ENCODE assay signal across 8 mouse cellular contexts in the genomic region with DNA sequence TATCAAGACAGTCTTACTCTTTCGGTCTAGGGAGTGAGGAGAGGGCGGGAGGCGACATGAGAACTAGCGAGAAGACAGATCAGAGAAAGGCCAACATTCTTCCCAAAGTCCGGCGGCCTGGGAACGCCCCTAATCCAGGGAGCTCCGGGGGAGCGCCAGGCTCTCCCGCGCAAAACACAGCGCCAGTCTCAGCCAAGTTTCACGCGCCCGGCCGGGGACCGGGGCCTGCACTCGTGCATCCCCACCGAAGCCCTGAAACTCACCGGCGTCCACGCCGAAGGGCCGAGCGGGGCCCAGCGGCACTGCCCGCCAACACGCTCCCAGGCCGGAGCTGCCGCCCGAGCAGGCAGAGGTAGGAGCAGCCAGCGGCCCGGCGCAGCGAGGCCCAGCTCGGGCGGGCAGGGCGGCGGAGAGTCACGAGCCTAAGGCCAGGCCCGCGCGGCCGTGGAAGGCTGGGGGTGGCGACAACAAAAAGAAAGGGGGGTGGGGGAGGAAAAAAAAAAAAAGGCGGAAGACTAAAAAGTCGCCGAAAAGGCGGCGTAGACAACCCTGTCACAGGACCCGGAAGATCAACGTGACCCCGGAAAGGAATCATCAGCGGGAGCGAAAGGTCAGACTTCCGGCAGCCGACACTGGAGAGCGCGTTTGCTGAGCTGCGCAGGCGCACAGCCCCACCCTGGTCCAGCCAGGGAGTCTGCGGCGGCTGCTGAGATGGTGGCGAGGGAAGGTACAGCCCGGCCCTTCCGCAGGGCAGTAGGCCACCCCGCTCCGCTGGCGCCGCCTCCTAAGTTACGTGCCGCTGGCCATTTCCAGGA. TPM values are rescaled to one million over a fixed set of nuclear protein-coding genes. Genes with fewer than 3 reads are reported as not detected.
DNase-seq lines count a peak whose midpoint lies in the region; ATAC-seq lines count a peak whose summit lies in the region.

TSS of gene Tent2 (minus strand) at position 555 of the 815 bp plus-strand sequence.

- H3K9me3 ChIP-seq in heart, embryonic 14.5 days (ENCODE audit: control insufficient read depth, low read length) = no peaks in the 10 kb centered on the region
- no peaks in the 10 kb centered on the region for H3K9me3 ChIP-seq in liver, embryonic 13.5 days (replicated peaks)
- H3K9me3 ChIP-seq in stomach, embryonic 16.5 days (replicated peaks; ENCODE audit: control insufficient read depth, low read length) = no peaks in the 10 kb centered on the region

- peak; percentile 98 for ATAC-seq in CD4-positive, CD25-positive, alpha-beta regulatory T cell, adult 4 months
- peak; percentile 98 for ATAC-seq in heart, embryonic 14.5 days (ENCODE audit: insufficient number of reproducible peaks, insufficient read depth, low FRiP score, low read depth)
- ATAC-seq in liver, embryonic 13.5 days (ENCODE audit: low read depth) = peak; percentile 100
- peak; percentile 99 for ATAC-seq in stomach, embryonic 16.5 days (ENCODE audit: insufficient read depth, low FRiP score)

- peaks cover 0 to 14% of the 10 kb centered on the region in 2 experiments; a peak in 3 of 4 replicates for H3K4me1 ChIP-seq in heart, embryonic 14.5 days (ENCODE audit: control insufficient read depth in 2 of 2, insufficient read depth in 2 of 2, low read length in 2 of 2)
- H3K4me1 ChIP-seq in liver, embryonic 13.5 days (replicated peaks) = peaks cover 31% of the 10 kb centered on the region
- peaks cover 13% of the 10 kb centered on the region for H3K4me1 ChIP-seq in stomach, embryonic 16.5 days (ENCODE audit: control insufficient read depth, insufficient read depth, low read length)

- WGBS in heart, embryonic 14.5 days = under 1% methylated on average over 68 of the region's 72 CpGs
- WGBS in liver, embryonic 13.5 days (ENCODE audit: insufficient replicate concordance) = under 1% methylated on average over 71 of the region's 72 CpGs
- under 1% methylated on average over 72 of the region's 72 CpGs for WGBS in stomach, embryonic 16.5 days

- peak within 1 kb of the TSS; percentile 85 for H3K4me2 ChIP-seq in heart, embryonic 14.5 days (ENCODE audit: low read length)
- peak within 1 kb of the TSS; percentile 75 for H3K4me2 ChIP-seq in liver, embryonic 13.5 days
- H3K4me2 ChIP-seq in stomach, embryonic 16.5 days (ENCODE audit: low read depth, low read length) = peak within 1 kb of the TSS; percentile 90

- peak within 1 kb of the TSS; percentile 97 for H3K9ac ChIP-seq in heart, embryonic 14.5 days (ENCODE audit: low read length)
- peak within 1 kb of the TSS; percentile 93 for H3K9ac ChIP-seq in liver, embryonic 13.5 days
- peak within 1 kb of the TSS; percentile 99 for H3K9ac ChIP-seq in stomach, embryonic 16.5 days (ENCODE audit: low read length)

- no peaks in the 10 kb centered on the region for H3K27me3 ChIP-seq in heart, embryonic 14.5 days (ENCODE audit: control insufficient read depth, insufficient read depth, low read length)
- no peaks in the 10 kb centered on the region for H3K27me3 ChIP-seq in liver, embryonic 13.5 days
- no peaks in the 10 kb centered on the region for H3K27me3 ChIP-seq in stomach, embryonic 16.5 days (ENCODE audit: control insufficient read depth, insufficient read depth, low read length)

- H3K4me3 ChIP-seq in heart, embryonic 14.5 days (ENCODE audit: control insufficient read depth in 1 of 2, insufficient read depth in 1 of 2, low read depth in 1 of 2, low read length in 2 of 2) = peak within 1 kb of the TSS; percentile 68 to 96
- peak within 1 kb of the TSS; percentile 99 for H3K4me3 ChIP-seq in liver, embryonic 13.5 days (replicated peaks)
- H3K4me3 ChIP-seq in stomach, embryonic 16.5 days (replicated peaks; ENCODE audit: low read length) = peak within 1 kb of the TSS; percentile 96

- no peaks in the 10 kb centered on the region for H3K36me3 ChIP-seq in heart, embryonic 14.5 days (ENCODE audit: control insufficient read depth, insufficient read depth, low read length)
- H3K36me3 ChIP-seq in liver, embryonic 13.5 days = 0 out of 2 replicates have a peak, but pooled peaks cover 3% of the 10 kb centered on the region
- no peaks in the 10 kb centered on the region for H3K36me3 ChIP-seq in stomach, embryonic 16.5 days (ENCODE audit: control insufficient read depth, insufficient read depth, low read length)

- DNase-seq in c-Kit-negative CD71-positive TER-119-positive erythroid progenitor cells, embryonic 14.5 days (ENCODE audit: low read depth, low spot score) = peak; percentile 91
- peak; percentile 89 for DNase-seq in fibroblast of lung, adult 2 months (ENCODE audit: low read depth)
- peak; percentile 97 for DNase-seq in kidney, postnatal 14 days
- peak; percentile 93 for DNase-seq in liver, embryonic 13.5 days
- peak; percentile 95 for DNase-seq in neural tube, embryonic 10.5 days (ENCODE audit: extremely low spot score, low spot score)

- peak within 1 kb of the TSS; percentile 83 to 95 for H3K27ac ChIP-seq in heart, embryonic 14.5 days (replicated peaks in 1 of 2; ENCODE audit: control insufficient read depth in 1 of 2, insufficient read depth in 1 of 2, low read depth in 2 of 2, low read length in 2 of 2)
- peak within 1 kb of the TSS; percentile 94 for H3K27ac ChIP-seq in liver, embryonic 13.5 days
- peak within 1 kb of the TSS; percentile 98 for H3K27ac ChIP-seq in stomach, embryonic 16.5 days (ENCODE audit: low read length)

RNA-seq across cellular contexts. Expression of gene Tent2, which starts in this region (rescaled TPM):
- polyA plus RNA-seq in CD4-positive, CD25-positive, alpha-beta regulatory T cell, adult 4 months (2017; shearing (Covaris generic)) = 10 to 100 TPM; 10.5 to 19.5 TPM
- 45.7 and 48.0 TPM in 2 replicates for polyA plus RNA-seq in heart, embryonic 14.5 days (2014; fragmentation: Nextera tagmentation; extraction: Ambion mirVana)
- 32.2 and 41.0 TPM in 2 replicates for polyA plus RNA-seq in liver, embryonic 13.5 days (2015; fragmentation: Nextera tagmentation; extraction: Ambion mirVana)
- 46.9 and 48.6 TPM in 2 replicates for polyA plus RNA-seq in stomach, embryonic 16.5 days (2015; fragmentation: Nextera tagmentation; extraction: Ambion mirVana)

Comparison
In these comparisons a context has a peak if more than half of its experiments do, and no peak if none do; other contexts are left out.
1. Peak in every context shown above with its lines: DNase-seq, ATAC-seq, H3K4me3 ChIP-seq and H3K27ac ChIP-seq.